Mouse (Mus musculus): ENCODE measurements at regions not wholly inside any gene's neighbourhood (a gene's known extent, or its start where the extent isn't known, plus 50 kb on each side); places are given as distances from the start of the nearest gene placed in this dataset.
"Not testable (repeated sequence)": the region's sequence is repeated elsewhere in the genome, so short reads cannot be mapped to it uniquely, and the experiment has no call there.

- not testable (repeated sequence) for H3K9me3 ChIP-seq (ENCODE audit: control insufficient read depth); H3K4me1 ChIP-seq (replicated peaks; ENCODE audit: control insufficient read depth, insufficient read depth, low read length); H3K27ac ChIP-seq (ENCODE audit: low read depth, low read length); H3K4me2 ChIP-seq (replicated peaks; ENCODE audit: low read depth); H3K9ac ChIP-seq (ENCODE audit: low read depth, low read length); H3K4me3 ChIP-seq (ENCODE audit: low read depth, low read length); ATAC-seq; H3K36me3 ChIP-seq (ENCODE audit: control insufficient read depth, insufficient read depth); H3K27me3 ChIP-seq (replicated peaks; ENCODE audit: control insufficient read depth, insufficient read depth, low read length)
- WGBS, result 73% methylated on average over 2 of the region's 2 CpGs
These were observed 124.6 kb upstream of the Mrpl21 start for GRCm38 (mm10) chr19:3158149-3158548.

- no peak overlapping the region for H3K4me3 ChIP-seq (ENCODE audit: low read depth, low read length)
- 89% methylated on average over 12 of the region's 12 CpGs for WGBS
- no peak for TF ChIP-seq CTCF (IDR thresholded peaks at IDR 0.05; ENCODE audit: low read depth)
- H3K27ac ChIP-seq (ENCODE audit: low read depth, low read length), result no peak overlapping the region
- no peak overlapping the region for H3K9ac ChIP-seq (ENCODE audit: low read depth, low read length)
- ATAC-seq, result no peak
- H3K36me3 ChIP-seq (ENCODE audit: control insufficient read depth, insufficient read depth), result no peaks in the 10 kb centered on the region
- H3K4me2 ChIP-seq (replicated peaks; ENCODE audit: low read depth), result no peak overlapping the region
- no peaks in the 10 kb centered on the region for H3K4me1 ChIP-seq (replicated peaks; ENCODE audit: control insufficient read depth, insufficient read depth, low read length)
- H3K27me3 ChIP-seq (replicated peaks; ENCODE audit: control insufficient read depth, insufficient read depth, low read length), result no peaks in the 10 kb centered on the region
- no peaks in the 10 kb centered on the region for H3K9me3 ChIP-seq (ENCODE audit: control insufficient read depth)
These were observed 123.4 kb upstream of the Mrpl21 start for GRCm38 (mm10) chr19:3159346-3159745.

GRCm38 (mm10) chr19:3167683-3168082 is 115.0 kb upstream of the Mrpl21 start:
- Histone ChIP-seq H3K9me3 (ENCODE audit: control insufficient read depth) (no peaks in the 10 kb centered on the region), H3K4me2 (replicated peaks; ENCODE audit: low read depth) (no peak overlapping the region), H3K4me1 (replicated peaks; ENCODE audit: control insufficient read depth, insufficient read depth, low read length) (no peaks in the 10 kb centered on the region), H3K27me3 (replicated peaks; ENCODE audit: control insufficient read depth, insufficient read depth, low read length) (no peaks in the 10 kb centered on the region), H3K9ac (ENCODE audit: low read depth, low read length) (no peak overlapping the region), H3K36me3 (ENCODE audit: control insufficient read depth, insufficient read depth) (no peaks in the 10 kb centered on the region), H3K27ac (ENCODE audit: low read depth, low read length) (no peak overlapping the region), H3K4me3 (ENCODE audit: low read depth, low read length) (no peak overlapping the region)
- no peak for ATAC-seq
- TF ChIP-seq CTCF (IDR thresholded peaks at IDR 0.05; ENCODE audit: low read depth), result no peak
- 67% methylated on average over 7 of the region's 7 CpGs for WGBS

GRCm38 (mm10) chr19:3182625-3183024 is 100.1 kb upstream of the Mrpl21 start:
- no peak overlapping the region for H3K4me3 ChIP-seq (ENCODE audit: low read depth, low read length)
- H3K9ac ChIP-seq (ENCODE audit: low read depth, low read length), result no peak overlapping the region
- H3K27ac ChIP-seq (ENCODE audit: low read depth, low read length), result no peak overlapping the region
- no peak for TF ChIP-seq CTCF (IDR thresholded peaks at IDR 0.05; ENCODE audit: low read depth)
- H3K36me3 ChIP-seq (ENCODE audit: control insufficient read depth, insufficient read depth), result no peaks in the 10 kb centered on the region
- WGBS, result 58% methylated on average over 2 of the region's 2 CpGs
- no peak for ATAC-seq
- no peaks in the 10 kb centered on the region for H3K9me3 ChIP-seq (ENCODE audit: control insufficient read depth)
- no peaks in the 10 kb centered on the region for H3K27me3 ChIP-seq (replicated peaks; ENCODE audit: control insufficient read depth, insufficient read depth, low read length)
- no peaks in the 10 kb centered on the region for H3K4me1 ChIP-seq (replicated peaks; ENCODE audit: control insufficient read depth, insufficient read depth, low read length)
- H3K4me2 ChIP-seq (replicated peaks; ENCODE audit: low read depth), result no peak overlapping the region

GRCm38 (mm10) chr19:3192644-3193043 is 90.1 kb upstream of the Mrpl21 start:
- Histone ChIP-seq H3K4me2 (replicated peaks; ENCODE audit: low read depth) (no peak overlapping the region), H3K9ac (ENCODE audit: low read depth, low read length) (no peak overlapping the region), H3K27ac (ENCODE audit: low read depth, low read length) (no peak overlapping the region), H3K36me3 (ENCODE audit: control insufficient read depth, insufficient read depth) (no peaks in the 10 kb centered on the region), H3K4me3 (ENCODE audit: low read depth, low read length) (no peak overlapping the region), H3K9me3 (ENCODE audit: control insufficient read depth) (no peaks in the 10 kb centered on the region), H3K27me3 (replicated peaks; ENCODE audit: control insufficient read depth, insufficient read depth, low read length) (no peaks in the 10 kb centered on the region), H3K4me1 (replicated peaks; ENCODE audit: control insufficient read depth, insufficient read depth, low read length) (no peaks in the 10 kb centered on the region)
- ATAC-seq, result no peak
- no peak for TF ChIP-seq CTCF (IDR thresholded peaks at IDR 0.05; ENCODE audit: low read depth)

- H3K27ac ChIP-seq (ENCODE audit: low read depth, low read length); H3K4me1 ChIP-seq (replicated peaks; ENCODE audit: control insufficient read depth, insufficient read depth, low read length); H3K4me3 ChIP-seq (ENCODE audit: low read depth, low read length); H3K9ac ChIP-seq (ENCODE audit: low read depth, low read length); H3K4me2 ChIP-seq (replicated peaks; ENCODE audit: low read depth); H3K27me3 ChIP-seq (replicated peaks; ENCODE audit: control insufficient read depth, insufficient read depth, low read length); H3K9me3 ChIP-seq (ENCODE audit: control insufficient read depth); H3K36me3 ChIP-seq (ENCODE audit: control insufficient read depth, insufficient read depth); ATAC-seq: not testable (repeated sequence)
- WGBS, result 53% methylated on average over 5 of the region's 5 CpGs
- TF ChIP-seq CTCF (IDR thresholded peaks at IDR 0.05; ENCODE audit: low read depth), result peak; percentile 60
These were observed 78.2 kb upstream of the Mrpl21 start for GRCm38 (mm10) chr19:3204504-3204903.

GRCm38 (mm10) chr19:3205406-3205805 is 77.3 kb upstream of the Mrpl21 start:
- not testable (repeated sequence) for H3K4me2 ChIP-seq (replicated peaks; ENCODE audit: low read depth); H3K4me3 ChIP-seq (ENCODE audit: low read depth, low read length); ATAC-seq; H3K27ac ChIP-seq (ENCODE audit: low read depth, low read length); H3K9ac ChIP-seq (ENCODE audit: low read depth, low read length); H3K27me3 ChIP-seq (replicated peaks; ENCODE audit: control insufficient read depth, insufficient read depth, low read length); H3K4me1 ChIP-seq (replicated peaks; ENCODE audit: control insufficient read depth, insufficient read depth, low read length); H3K9me3 ChIP-seq (ENCODE audit: control insufficient read depth); H3K36me3 ChIP-seq (ENCODE audit: control insufficient read depth, insufficient read depth)
- WGBS, result 79% methylated on average over 20 of the region's 28 CpGs

Measured in intestine, postnatal 0 days (tissue).